Mouse (Mus musculus) embryo, embryonic 9.5 days (tissue): Measurements from ENCODE around the gene Psmf1.

Experiments
- DNase-seq: peaks from one replicate; pipeline ENCODE4 v3.0.0-alpha.2; 2017; ENCODE audit errors: extremely low spot score

Psmf1 gene

GRCm38 (mm10) chr2:151743845-151744244 is at the start of gene Psmf1:
Psmf1 (minus strand) TSS chr2:151744186.
- DNase-seq = no peak

- no peak for DNase-seq
Measured at GRCm38 (mm10) chr2:151791156-151791555, 47.2 kb upstream of the Psmf1 start.

- peak; percentile 17 for DNase-seq
Measured at GRCm38 (mm10) chr2:151790169-151790568, 46.2 kb upstream of the Psmf1 start.

- no peak for DNase-seq
Measured at GRCm38 (mm10) chr2:151788221-151788977, 44.4 kb upstream of the Psmf1 start.

GRCm38 (mm10) chr2:151783493-151783892 is 39.5 kb upstream of the Psmf1 start:
- no peak for DNase-seq

GRCm38 (mm10) chr2:151777366-151777765 is 33.4 kb upstream of the Psmf1 start:
- DNase-seq = no peak

GRCm38 (mm10) chr2:151773476-151773875 is 29.5 kb upstream of the Psmf1 start:
- DNase-seq = no peak

GRCm38 (mm10) chr2:151772169-151772568 is 28.2 kb upstream of the Psmf1 start:
- DNase-seq = no peak

- no peak for DNase-seq
Measured at GRCm38 (mm10) chr2:151764557-151764956, 20.6 kb upstream of the Psmf1 start.

- DNase-seq = no peak
Measured at GRCm38 (mm10) chr2:151758806-151759353, 14.9 kb upstream of the Psmf1 start.

GRCm38 (mm10) chr2:151757451-151757850 is 13.5 kb upstream of the Psmf1 start:
- DNase-seq = no peak

GRCm38 (mm10) chr2:151756277-151757061 is 12.5 kb upstream of the Psmf1 start:
- no peak for DNase-seq

- no peak for DNase-seq
Measured at GRCm38 (mm10) chr2:151751330-151751729, 7.3 kb upstream of the Psmf1 start.

- DNase-seq = peak; percentile 84
Measured at GRCm38 (mm10) chr2:151747847-151748705, 4.1 kb upstream of the Psmf1 start.

GRCm38 (mm10) chr2:151742850-151743679 is 921 bp downstream of the Psmf1 start:
- no peak for DNase-seq

GRCm38 (mm10) chr2:151742084-151742483 is 1.9 kb downstream of the Psmf1 start:
- DNase-seq = no peak

GRCm38 (mm10) chr2:151740741-151741526 is 3.1 kb downstream of the Psmf1 start:
- peak; percentile 80 for DNase-seq

GRCm38 (mm10) chr2:151739505-151739904 is 4.5 kb downstream of the Psmf1 start:
- no peak for DNase-seq

- DNase-seq = no peak
Measured at GRCm38 (mm10) chr2:151739081-151739480, 4.9 kb downstream of the Psmf1 start.

GRCm38 (mm10) chr2:151738460-151738859 is 5.5 kb downstream of the Psmf1 start:
- no peak for DNase-seq
